Mouse (Mus musculus) olfactory bulb, adult 2 months (tissue): ENCODE results near the gene Tmigd3. TPM values are rescaled to one million over a fixed set of nuclear protein-coding genes. Genes with fewer than 3 reads are reported as not detected.

Experiments
- H3K27ac ChIP-seq: fragments of 200-500 bp; 2 replicates; pipeline ENCODE4 v1.5.1; 2012; ENCODE audit warnings: low read depth, low read length; ENCODE audit not compliant: insufficient read depth
- H3K4me1 ChIP-seq: fragments of 200-500 bp; 2 replicates; pipeline ENCODE4 v1.6.1; 2012; ENCODE audit warnings: low read length; ENCODE audit not compliant: control insufficient read depth, insufficient read depth
- H3K4me3 ChIP-seq: fragments of 200-500 bp; 2 replicates; pipeline ENCODE4 v1.5.1; 2012; ENCODE audit warnings: mild to moderate bottlenecking, low read depth, low read length, moderate library complexity; ENCODE audit not compliant: insufficient read depth
- CTCF ChIP-seq: fragments of 200-500 bp; IDR thresholded peaks from 2 replicates; pipeline ENCODE4 v1.5.1; 2012; ENCODE audit warnings: low read depth, mild to moderate bottlenecking, low read length, moderate library complexity; ENCODE audit not compliant: insufficient read depth
- POLR2A ChIP-seq: fragments of 200-500 bp; IDR thresholded peaks from 2 replicates; pipeline ENCODE4 v1.6.1; 2012; ENCODE audit warnings: mild to moderate bottlenecking, low read depth, low read length, moderate library complexity; ENCODE audit not compliant: insufficient read depth
- WGBS: fragments of 180-500 bp; shearing (Covaris S2); methylation state at CpG from one replicate; pipeline ENCODE4 v1.1.7; 2018; 5-methylcytosine and 5-hydroxymethylcytosine counted together
- polyA plus RNA-seq: library from polyadenylated mRNA; stranded (reverse); fragments of >200 nt; gene quantifications from 2 replicates; pipeline ENCODE4 v1.2.4, GENCODE M21; 2012; ENCODE audit warnings: low replicate concordance; ENCODE audit not compliant: missing spikeins, insufficient read depth, insufficient read length

Tmigd3 gene
- polyA plus RNA-seq: not detected in 2 replicates

DNA sequence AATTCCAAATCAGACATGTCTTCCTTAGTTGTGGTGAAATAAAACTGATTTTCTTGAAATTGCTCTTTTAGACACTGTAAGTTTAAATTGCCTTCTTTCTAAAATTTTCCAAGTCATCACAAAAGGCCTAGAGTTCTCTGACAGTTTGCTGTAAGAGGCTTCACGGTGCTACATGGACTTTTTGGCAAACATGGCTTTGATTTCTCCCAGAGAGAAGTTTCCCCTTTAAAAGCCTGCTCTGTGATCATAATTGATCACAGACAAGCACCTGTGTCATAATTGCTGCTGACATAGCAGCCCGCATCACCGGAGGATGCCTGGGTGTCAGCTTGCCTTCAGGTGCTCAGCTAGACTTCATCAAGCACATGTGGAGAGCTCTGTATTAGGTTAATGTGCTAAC is at the start of gene Tmigd3, which contains the start of gene Adora3:
TSS of gene Tmigd3 (plus strand) at position 346 of the 400 bp plus-strand sequence.
TSS of gene Adora3 (plus strand) at position 301 of the 400 bp plus-strand sequence.
- Histone ChIP-seq H3K27ac (no peak within 1 kb of the TSS), H3K4me3 (no peak within 1 kb of the TSS), H3K4me1 (peaks cover 3% of the 10 kb centered on the region; the same call in 1 of the 2 replicates)
- WGBS: 93% methylated on average over 3 of the region's 3 CpGs
- TF ChIP-seq CTCF (no peak), POLR2A (no peak)

DNA sequence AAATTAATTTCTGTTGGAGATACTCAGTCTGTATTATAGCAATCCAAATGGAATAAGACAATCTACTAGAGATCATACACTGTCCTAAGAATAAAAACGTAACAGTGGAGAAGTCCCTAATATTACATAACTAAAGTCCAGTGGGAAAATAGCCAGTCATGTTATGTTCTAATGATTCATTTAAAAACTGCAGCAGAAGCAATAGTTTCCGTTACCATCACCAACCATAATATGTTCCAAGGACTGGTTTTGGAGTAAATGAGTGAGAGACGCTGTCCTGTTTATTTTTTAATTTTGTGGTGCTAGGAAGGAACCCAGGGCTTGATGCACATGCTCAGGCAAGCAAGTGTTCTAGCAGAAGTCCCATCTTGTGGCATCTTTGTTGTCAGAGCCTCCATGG is 49.2 kb upstream of the Tmigd3 start:
- TF ChIP-seq POLR2A (no peak), CTCF (no peak)
- Histone ChIP-seq H3K27ac (no peak overlapping the region), H3K4me1 (peaks cover 15% of the 10 kb centered on the region), H3K4me3 (no peak overlapping the region)
- 89% methylated on average over 3 of the region's 3 CpGs for WGBS

GRCm38 (mm10) chr3:105823609-105824008 is 47.1 kb upstream of the Tmigd3 start:
- H3K4me3 ChIP-seq: no peak overlapping the region
- no peak overlapping the region for H3K27ac ChIP-seq
- TF ChIP-seq CTCF: no peak
- TF ChIP-seq POLR2A: no peak
- H3K4me1 ChIP-seq: peaks cover 12% of the 10 kb centered on the region

GRCm38 (mm10) chr3:105824103-105824502 is 46.6 kb upstream of the Tmigd3 start:
- no peak overlapping the region for H3K4me3 ChIP-seq
- peaks cover 12% of the 10 kb centered on the region for H3K4me1 ChIP-seq
- TF ChIP-seq CTCF: no peak
- no peak for TF ChIP-seq POLR2A
- H3K27ac ChIP-seq: no peak overlapping the region
- WGBS: 62% methylated on average over 5 of the region's 5 CpGs

GRCm38 (mm10) chr3:105824704-105825103 is 46.0 kb upstream of the Tmigd3 start:
- H3K4me1 ChIP-seq: peaks cover 12% of the 10 kb centered on the region
- peak overlapping the region; percentile 74 for H3K27ac ChIP-seq
- TF ChIP-seq CTCF (no peak), POLR2A (no peak)
- 58% methylated on average over 2 of the region's 2 CpGs for WGBS
- H3K4me3 ChIP-seq: no peak overlapping the region

GRCm38 (mm10) chr3:105825501-105826161 is 45.1 kb upstream of the Tmigd3 start:
- TF ChIP-seq CTCF (no peak), POLR2A (no peak)
- no peak overlapping the region for H3K4me3 ChIP-seq
- peaks cover 12% of the 10 kb centered on the region for H3K4me1 ChIP-seq
- H3K27ac ChIP-seq: peak overlapping the region; percentile 74
- 49% methylated on average over 7 of the region's 7 CpGs for WGBS

- H3K4me1 ChIP-seq: peaks cover 3% of the 10 kb centered on the region
- no peak overlapping the region for H3K27ac ChIP-seq
- TF ChIP-seq POLR2A (no peak), CTCF (no peak)
- H3K4me3 ChIP-seq: no peak overlapping the region
- WGBS: 96% methylated on average over 3 of the region's 3 CpGs
These were observed 39.1 kb upstream of the Tmigd3 start for GRCm38 (mm10) chr3:105831584-105831983.

DNA sequence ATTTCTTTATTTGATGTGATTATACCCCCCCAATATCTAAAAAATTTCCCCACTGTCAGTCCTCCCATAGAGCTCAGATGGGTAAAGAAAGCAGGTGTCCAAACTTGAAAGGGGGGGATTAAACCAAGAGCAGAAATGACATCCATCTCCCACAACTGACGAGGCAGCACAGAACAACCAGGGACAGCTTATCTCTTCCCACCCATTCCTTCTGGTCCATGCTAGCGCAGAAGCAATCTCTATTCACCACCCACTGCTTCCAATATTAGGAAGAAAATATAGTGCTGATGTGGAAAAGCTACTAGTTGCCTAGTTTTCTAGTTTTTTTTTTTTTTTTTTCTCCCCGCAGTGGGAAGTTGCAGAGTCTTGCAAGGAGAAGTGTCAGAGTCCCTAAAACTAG is 34.8 kb upstream of the Tmigd3 start:
- TF ChIP-seq POLR2A (no peak), CTCF (no peak)
- Histone ChIP-seq H3K4me3 (no peak overlapping the region), H3K4me1 (peaks cover 3% of the 10 kb centered on the region), H3K27ac (peak overlapping the region; percentile 82)
- 38% methylated on average over 3 of the region's 3 CpGs for WGBS

GRCm38 (mm10) chr3:105836883-105837282 is 33.8 kb upstream of the Tmigd3 start:
- no peak for TF ChIP-seq POLR2A
- no peak for TF ChIP-seq CTCF
- WGBS: 92% methylated on average over 3 of the region's 3 CpGs
- peak overlapping the region; percentile 16; the same call in 1 of the 2 replicates for H3K27ac ChIP-seq
- peaks cover 3% of the 10 kb centered on the region for H3K4me1 ChIP-seq
- H3K4me3 ChIP-seq: no peak overlapping the region

- Histone ChIP-seq H3K4me1 (peaks cover 3% of the 10 kb centered on the region), H3K4me3 (no peak overlapping the region), H3K27ac (no peak overlapping the region)
- no peak for TF ChIP-seq POLR2A
- no peak for TF ChIP-seq CTCF
- WGBS: 86% methylated on average over 3 of the region's 3 CpGs
These were observed 32.0 kb upstream of the Tmigd3 start for GRCm38 (mm10) chr3:105838655-105839054.
